Mouse (Mus musculus) heart, postnatal 0 days (tissue): Measurements from ENCODE around the gene Vat1.

ENCODE experiments used
- CTCF ChIP-seq: IDR thresholded peaks from 2 replicates; pipeline ENCODE4 v1.5.1; 2016; ENCODE audit warnings: antibody characterized with exemption, control low read depth, low read depth
- EP300 ChIP-seq: IDR thresholded peaks from 2 replicates; pipeline ENCODE4 v1.6.1; 2016; ENCODE audit warnings: antibody characterized with exemption, low read depth

DNA sequence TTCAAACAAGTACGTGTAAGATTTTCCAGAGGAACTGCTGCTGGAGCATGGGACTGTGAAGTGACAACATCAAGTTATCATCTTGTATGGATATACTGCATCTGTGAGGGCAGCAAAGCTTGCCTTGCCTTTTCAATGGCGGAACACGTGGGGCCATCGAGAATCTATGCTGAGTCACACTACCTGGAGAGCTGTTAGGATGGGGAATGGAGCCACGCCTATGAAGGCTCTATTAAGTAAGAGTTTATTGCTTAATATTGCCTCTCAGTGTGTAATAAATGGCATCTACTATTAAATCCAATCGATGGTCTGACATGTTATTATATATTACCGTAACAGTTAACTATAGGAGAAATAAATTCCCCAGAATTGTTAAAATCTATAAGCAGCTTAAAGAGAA lies 41.1 kb upstream of the Vat1 start:
- no peak for TF ChIP-seq CTCF
- no peak for TF ChIP-seq EP300
